Mouse (Mus musculus) lung, adult 2 months (tissue): ENCODE data around the gene Spef2. TPM values are rescaled to one million over a fixed set of nuclear protein-coding genes. Genes with fewer than 3 reads are reported as not detected.
"Not testable (repeated sequence)": the region's sequence is repeated elsewhere in the genome, so short reads cannot be mapped to it uniquely, and the experiment has no call there.

Source experiments
- DNase-seq: peaks from one replicate; pipeline ENCODE4 v3.0.0; 2022
- H3K4me1 ChIP-seq: fragments of 200-500 bp; 2 replicates; pipeline ENCODE4 v1.6.1; 2011; ENCODE audit warnings: low read length; ENCODE audit not compliant: control insufficient read depth, insufficient read depth
- H3K4me3 ChIP-seq: fragments of 200-500 bp; replicated peaks from 2 replicates; pipeline ENCODE3; 2011; ENCODE audit warnings: low read depth, mild to moderate bottlenecking, control low read depth, low read length; ENCODE audit errors: extremely low read depth
- CTCF ChIP-seq: fragments of 200-500 bp; IDR thresholded peaks from 2 replicates; pipeline ENCODE4 v1.5.1; 2011; ENCODE audit warnings: mild to moderate bottlenecking, low read length, control low read depth; ENCODE audit not compliant: insufficient read depth
- POLR2A ChIP-seq: fragments of 200-500 bp; IDR thresholded peaks from 2 replicates; pipeline ENCODE4 v1.6.1; 2011; ENCODE audit warnings: low read depth, mild to moderate bottlenecking, control low read depth, low read length, borderline replicate concordance; ENCODE audit errors: extremely low read depth
- WGBS: fragments of 180-500 bp; shearing (Covaris S2); methylation state at CpG from one replicate; pipeline ENCODE4 v1.1.7; 2018; 5-methylcytosine and 5-hydroxymethylcytosine counted together
- polyA plus RNA-seq: library from polyadenylated mRNA; depleted of rRNA; stranded (reverse); fragments of >200 nt; gene quantifications from 2 replicates; pipeline ENCODE4 v1.2.3, GENCODE M21; 2012

Spef2 gene
- polyA plus RNA-seq, 1 experiment = 0.83 TPM

DNA sequence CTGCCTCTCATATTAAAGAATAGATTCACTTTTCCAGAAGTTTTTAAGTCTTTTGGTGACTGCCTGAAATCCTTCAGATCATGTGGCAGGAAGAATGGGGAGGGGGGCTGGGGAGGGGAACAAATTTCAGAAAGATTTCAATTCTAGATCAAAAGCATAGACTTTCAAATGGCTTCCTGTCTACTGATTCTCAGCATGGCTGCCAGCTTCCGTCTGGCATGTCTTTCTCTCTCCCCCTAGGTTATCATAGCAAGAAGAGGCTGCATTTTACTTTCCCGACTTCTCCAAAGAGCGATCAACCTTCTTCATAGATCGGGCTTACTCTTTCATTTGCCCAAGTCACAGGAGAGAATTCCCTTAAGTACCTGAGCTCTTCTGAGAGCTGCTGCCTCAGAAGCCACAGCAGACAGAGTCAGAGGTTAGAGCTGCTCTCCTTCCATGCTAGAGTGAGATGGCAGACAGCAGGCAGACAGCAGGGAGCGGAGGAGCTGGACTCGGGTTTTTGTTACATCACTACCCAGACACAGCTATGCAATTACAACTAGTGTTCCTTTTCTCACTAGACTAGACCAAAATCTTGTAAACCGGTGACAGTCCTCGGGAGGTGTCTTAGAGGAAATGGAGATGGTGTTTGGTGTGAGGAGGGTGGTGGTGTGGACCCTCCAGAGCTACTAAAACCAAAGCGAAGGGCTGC lies 71.2 kb downstream of the Spef2 start:
- no peak overlapping the region for H3K4me3 ChIP-seq
- DNase-seq = no peak
- 74% methylated on average over 9 of the region's 9 CpGs for WGBS
- TF ChIP-seq POLR2A = no peak
- TF ChIP-seq CTCF = no peak
- H3K4me1 ChIP-seq = no peaks in the 10 kb centered on the region

GRCm38 (mm10) chr15:9668575-9668974 lies 80.1 kb downstream of the Spef2 start:
- no peak for TF ChIP-seq POLR2A
- no peak for TF ChIP-seq CTCF
- Histone ChIP-seq H3K4me1 (no peaks in the 10 kb centered on the region), H3K4me3 (no peak overlapping the region)
- DNase-seq = no peak
- WGBS = 82% methylated on average over 4 of the region's 4 CpGs

- not testable (repeated sequence) for DNase-seq, H3K4me3 ChIP-seq, H3K4me1 ChIP-seq
- 80% methylated on average over 2 of the region's 2 CpGs for WGBS
These were observed 83.7 kb downstream of the Spef2 start for GRCm38 (mm10) chr15:9664948-9665347.

GRCm38 (mm10) chr15:9661215-9661614 lies 87.5 kb downstream of the Spef2 start:
- 68% methylated on average over 1 of the region's 1 CpGs for WGBS
- no peaks in the 10 kb centered on the region for H3K4me1 ChIP-seq
- DNase-seq = no peak

GRCm38 (mm10) chr15:9634471-9634870 lies 114.2 kb downstream of the Spef2 start:
- WGBS = 81% methylated on average over 12 of the region's 12 CpGs
- no peak for TF ChIP-seq CTCF
- no peak for TF ChIP-seq POLR2A
- no peaks in the 10 kb centered on the region for H3K4me1 ChIP-seq
- DNase-seq = no peak
- H3K4me3 ChIP-seq = no peak overlapping the region

More at GRCm38 (mm10) chr15:9661215-9661614, 87.5 kb downstream of the Spef2 start:
- H3K4me3 ChIP-seq = no peak overlapping the region
- TF ChIP-seq CTCF (no peak), POLR2A (no peak)

DNA sequence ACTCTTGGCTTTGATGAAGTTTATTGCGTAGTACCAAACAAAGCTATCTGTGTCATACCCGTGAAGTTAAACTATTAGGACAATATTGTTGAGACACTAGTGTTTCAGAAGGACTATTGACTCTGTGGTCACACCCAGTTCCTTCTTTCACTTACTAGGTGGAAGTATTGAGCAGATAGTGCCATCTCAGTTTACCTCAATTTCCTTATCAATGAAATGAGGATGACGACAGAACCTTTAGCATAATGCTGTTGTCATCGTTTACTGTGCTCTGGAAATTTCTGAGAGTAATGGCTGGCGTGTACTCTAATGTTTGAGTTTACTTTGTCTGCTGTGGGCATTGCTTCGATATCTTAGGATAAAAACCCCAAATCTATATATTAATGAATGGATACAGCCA lies 117.0 kb downstream of the Spef2 start:
- Histone ChIP-seq H3K4me1 (no peaks in the 10 kb centered on the region), H3K4me3 (no peak overlapping the region)
- no peak for DNase-seq
- WGBS = 82% methylated on average over 6 of the region's 6 CpGs
- TF ChIP-seq CTCF (no peak), POLR2A (no peak)

DNA sequence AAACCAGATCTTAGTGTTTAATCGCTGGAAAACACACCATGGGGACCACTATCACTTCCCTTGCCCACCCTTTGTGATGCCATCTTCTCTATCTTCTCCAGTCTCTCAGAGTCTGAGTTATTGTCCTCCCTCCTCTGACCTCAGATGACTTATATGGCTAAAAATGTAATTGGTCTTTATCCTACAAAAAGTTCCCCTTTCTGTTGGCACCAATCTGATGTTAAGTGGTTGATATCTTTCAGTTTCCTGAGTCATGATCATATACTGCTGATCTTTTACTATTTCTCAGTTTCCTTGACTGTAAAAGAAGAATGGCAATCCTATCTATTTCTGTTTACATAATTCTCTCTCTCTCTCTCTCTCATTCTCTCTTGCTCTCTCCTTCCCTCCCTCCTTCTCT lies 119.0 kb downstream of the Spef2 start:
- TF ChIP-seq CTCF (no peak), POLR2A (no peak)
- WGBS = 59% methylated on average over 1 of the region's 1 CpGs
- Histone ChIP-seq H3K4me3 (no peak overlapping the region), H3K4me1 (no peaks in the 10 kb centered on the region)
- no peak for DNase-seq

DNA sequence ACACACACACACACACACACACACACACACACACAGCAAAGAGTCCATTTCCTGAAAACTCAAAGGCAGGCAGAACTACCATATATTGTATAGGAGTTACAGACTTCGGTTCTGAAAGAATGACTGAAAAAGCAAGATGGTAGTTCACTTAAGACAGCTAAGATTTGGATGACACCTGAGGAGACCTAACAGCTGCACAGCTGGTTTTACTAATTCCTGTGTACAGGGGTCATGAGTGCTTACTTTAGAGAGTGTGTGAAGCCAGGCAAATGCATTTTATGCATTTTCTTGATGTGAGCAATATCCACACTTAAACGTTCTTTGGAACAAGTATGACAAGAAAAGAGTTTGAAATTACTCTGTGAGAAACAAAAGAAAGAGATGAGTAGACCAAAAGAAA lies 124.0 kb downstream of the Spef2 start:
- no peak for DNase-seq
- no peak overlapping the region for H3K4me3 ChIP-seq
- H3K4me1 ChIP-seq = no peaks in the 10 kb centered on the region
- 64% methylated on average over 2 of the region's 2 CpGs for WGBS
- TF ChIP-seq POLR2A (no peak), CTCF (no peak)

DNA sequence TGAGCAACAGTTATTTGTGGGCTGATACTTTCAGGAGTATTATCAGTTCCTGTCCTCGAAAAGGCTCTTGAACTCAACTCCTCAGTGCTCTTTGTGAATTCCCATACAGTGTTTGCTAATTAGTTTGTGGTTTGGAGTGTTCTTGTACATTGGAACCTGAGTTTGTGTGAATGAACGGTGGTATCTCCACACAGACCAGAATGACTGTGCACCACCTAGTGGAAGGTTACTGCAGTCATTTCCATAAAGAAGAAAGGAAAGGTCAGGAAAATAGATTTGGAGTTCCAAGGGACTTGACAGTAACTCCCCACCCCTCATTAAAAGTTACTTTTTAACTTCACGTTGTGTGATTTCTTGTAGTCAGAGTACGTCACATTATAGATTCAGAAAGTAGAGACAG lies 140.5 kb downstream of the Spef2 start:
- Histone ChIP-seq H3K4me3 (no peak overlapping the region), H3K4me1 (no peaks in the 10 kb centered on the region)
- WGBS = 45% methylated on average over 4 of the region's 4 CpGs
- DNase-seq = no peak
- TF ChIP-seq POLR2A (no peak), CTCF (no peak)

GRCm38 (mm10) chr15:9600088-9600455 lies 148.6 kb downstream of the Spef2 start:
- DNase-seq = no peak
- Histone ChIP-seq H3K4me3 (no peak overlapping the region), H3K4me1 (no peaks in the 10 kb centered on the region)
- WGBS = 81% methylated on average over 6 of the region's 6 CpGs
- TF ChIP-seq CTCF (no peak), POLR2A (no peak)
